Mouse (Mus musculus): ENCODE measurements at regions not wholly inside any gene's neighbourhood (a gene's known extent, or its start where the extent isn't known, plus 50 kb on each side); places are given as distances from the start of the nearest gene placed in this dataset.
A peak's percentile ranks its signal among the peaks of the same experiment; 100 is the strongest.

- no peak for DNase-seq
Measured at GRCm38 (mm10) chr12:26130811-26131210, 284.2 kb downstream of the Rnf144a start.

GRCm38 (mm10) chr12:26130011-26130410, 285.0 kb downstream of the Rnf144a start:
- no peak for DNase-seq

- DNase-seq: no peak
Measured at GRCm38 (mm10) chr12:26129511-26129910, 285.5 kb downstream of the Rnf144a start.

- DNase-seq: no peak
Measured at GRCm38 (mm10) chr12:26128851-26129250, 286.2 kb downstream of the Rnf144a start.

- no peak for DNase-seq
Measured at GRCm38 (mm10) chr12:26126260-26126659, 288.8 kb downstream of the Rnf144a start.

- no peak for DNase-seq
Measured at GRCm38 (mm10) chr12:26124211-26124610, 290.8 kb downstream of the Rnf144a start.

GRCm38 (mm10) chr12:26115339-26115912, 299.6 kb downstream of the Rnf144a start:
- no peak for DNase-seq

GRCm38 (mm10) chr12:26112166-26113019, 302.7 kb downstream of the Rnf144a start:
- DNase-seq: no peak

GRCm38 (mm10) chr12:26109866-26110265, 305.2 kb downstream of the Rnf144a start:
- DNase-seq: no peak

GRCm38 (mm10) chr12:26104372-26104771, 310.7 kb downstream of the Rnf144a start:
- DNase-seq: no peak

GRCm38 (mm10) chr12:26102384-26102783, 312.7 kb downstream of the Rnf144a start:
- DNase-seq: no peak

- no peak for DNase-seq
Measured at GRCm38 (mm10) chr12:26100140-26100539, 314.9 kb downstream of the Rnf144a start.

GRCm38 (mm10) chr12:26099176-26099575, 315.9 kb downstream of the Rnf144a start:
- DNase-seq: no peak

GRCm38 (mm10) chr12:26092311-26092710, 322.7 kb downstream of the Rnf144a start:
- DNase-seq: no peak

GRCm38 (mm10) chr12:26091865-26092264, 323.2 kb downstream of the Rnf144a start:
- DNase-seq: no peak

- DNase-seq: no peak
Measured at GRCm38 (mm10) chr12:26088389-26088788, 326.7 kb downstream of the Rnf144a start.

GRCm38 (mm10) chr12:26086923-26087322, 328.1 kb downstream of the Rnf144a start:
- DNase-seq: no peak

- no peak for DNase-seq
Measured at GRCm38 (mm10) chr12:26086414-26086813, 328.6 kb downstream of the Rnf144a start.

- no peak for DNase-seq
Measured at GRCm38 (mm10) chr12:26079061-26079625, 335.9 kb downstream of the Rnf144a start.

GRCm38 (mm10) chr12:26075638-26076254, 339.3 kb downstream of the Rnf144a start:
- DNase-seq: no peak

GRCm38 (mm10) chr12:26072180-26072579, 342.9 kb downstream of the Rnf144a start:
- no peak for DNase-seq

GRCm38 (mm10) chr12:26071610-26072009, 343.4 kb downstream of the Rnf144a start:
- peak; percentile 67 for DNase-seq

GRCm38 (mm10) chr12:26068685-26069008, 346.4 kb downstream of the Rnf144a start:
- no peak for DNase-seq

Measured in thymus, postnatal 14 days (tissue).